Mouse (Mus musculus) WW6 (cell line): ENCODE results near the gene Tnik.

Experiments used
- DNase-seq: peaks from one replicate; pipeline ENCODE4 v3.0.0-alpha.2; 2013; ENCODE audit warnings: low read depth, low spot score

Gene Tnik

GRCm38 (mm10) chr3:28706736-28707135 is 443.7 kb downstream of the Tnik start:
- no peak for DNase-seq

GRCm38 (mm10) chr3:28709740-28710139 is 446.7 kb downstream of the Tnik start:
- no peak for DNase-seq

GRCm38 (mm10) chr3:28713913-28714698 is 451.1 kb downstream of the Tnik start:
- no peak for DNase-seq

GRCm38 (mm10) chr3:28718521-28718920 is 455.5 kb downstream of the Tnik start:
- DNase-seq: no peak

GRCm38 (mm10) chr3:28721218-28721617 is 458.2 kb downstream of the Tnik start:
- no peak for DNase-seq

- no peak for DNase-seq
These were observed 458.8 kb downstream of the Tnik start for GRCm38 (mm10) chr3:28721838-28722237.

GRCm38 (mm10) chr3:28722531-28722930 is 459.5 kb downstream of the Tnik start:
- DNase-seq: no peak

- DNase-seq: no peak
These were observed 460.5 kb downstream of the Tnik start for GRCm38 (mm10) chr3:28723534-28723933.

- no peak for DNase-seq
These were observed 462.2 kb downstream of the Tnik start for GRCm38 (mm10) chr3:28725203-28725602.
